Mouse (Mus musculus): Measurements from ENCODE around the gene Dph2. TPM values are rescaled to one million over a fixed set of nuclear protein-coding genes. Genes with fewer than 3 reads are reported as not detected.

Dph2 gene
- total RNA-seq (2023) = 1.4 and 2.5 TPM in 2 replicates

DNA sequence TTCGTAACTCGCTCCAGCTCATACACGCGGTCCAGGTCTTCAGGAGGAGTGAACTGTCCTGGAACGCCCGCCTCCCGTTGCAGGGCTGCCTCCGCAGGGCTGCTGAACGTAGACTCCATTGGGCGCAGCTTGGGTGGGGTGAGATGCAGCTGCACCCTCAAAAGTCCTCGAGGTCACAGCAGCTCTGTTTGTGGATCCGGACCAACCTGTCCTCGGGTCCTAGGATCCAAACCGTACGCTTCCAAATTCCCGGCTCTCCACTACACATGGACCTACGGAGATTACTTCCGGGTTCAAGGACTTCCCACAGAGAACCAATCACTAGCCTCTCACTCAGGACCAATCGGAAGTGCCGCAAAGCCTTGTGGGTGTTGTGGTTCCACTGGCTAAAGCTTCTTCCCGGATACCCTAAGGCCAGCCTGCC, at the start of gene Dph2:
Gene Dph2 (minus strand): TSS at position 295 of the 424 bp plus-strand sequence.

GRCm38 (mm10) chr4:117929391-117929881, 37.6 kb upstream of the Dph2 start, which contains the start of gene Artn:
TSS of gene Artn (minus strand) at chr4:117929763.

DNA sequence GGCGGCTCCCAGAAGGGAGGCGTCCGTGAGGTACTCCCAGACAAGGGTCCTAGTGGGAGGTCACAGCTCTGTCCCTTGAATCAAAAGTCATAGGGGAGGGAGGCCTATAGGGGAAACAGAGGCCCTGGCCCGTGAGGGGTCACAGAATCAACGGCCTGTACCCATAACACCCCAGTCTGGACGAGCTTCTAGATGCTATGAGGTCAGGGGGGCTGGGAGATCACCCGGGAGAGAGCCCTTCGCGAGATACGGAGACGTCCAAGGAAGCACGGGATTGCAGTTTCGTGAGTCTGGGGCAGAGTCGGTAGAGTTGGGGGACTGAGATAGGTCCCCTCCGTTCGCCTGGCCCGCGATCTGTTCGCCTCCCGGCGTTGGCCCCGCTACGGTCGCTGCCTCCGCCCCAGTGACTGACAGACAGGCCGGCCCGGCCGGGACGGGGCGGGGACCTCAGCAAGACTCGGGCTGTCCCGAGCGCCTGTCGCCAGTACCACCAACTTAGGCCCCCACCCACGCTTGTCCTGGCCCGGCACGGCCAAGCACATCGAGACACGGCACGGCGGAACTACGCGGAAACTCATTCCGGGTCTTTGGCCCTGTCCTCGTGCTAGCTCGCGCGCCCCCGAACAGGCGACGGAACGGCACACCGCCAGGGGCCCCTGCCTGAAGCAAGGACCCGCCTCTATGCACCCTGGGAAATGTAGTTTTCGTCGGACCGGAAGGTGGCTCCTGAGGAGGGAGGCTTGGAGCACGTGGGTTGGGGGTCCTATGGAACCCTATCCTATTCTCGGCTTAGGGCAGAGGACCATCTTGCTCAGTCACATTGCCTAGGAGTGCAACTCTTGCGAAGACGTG, 23.0 kb upstream of the Dph2 start, which contains the start of gene Ipo13:
Gene Ipo13 (minus strand): TSS at position 409 of the 852 bp plus-strand sequence.

DNA sequence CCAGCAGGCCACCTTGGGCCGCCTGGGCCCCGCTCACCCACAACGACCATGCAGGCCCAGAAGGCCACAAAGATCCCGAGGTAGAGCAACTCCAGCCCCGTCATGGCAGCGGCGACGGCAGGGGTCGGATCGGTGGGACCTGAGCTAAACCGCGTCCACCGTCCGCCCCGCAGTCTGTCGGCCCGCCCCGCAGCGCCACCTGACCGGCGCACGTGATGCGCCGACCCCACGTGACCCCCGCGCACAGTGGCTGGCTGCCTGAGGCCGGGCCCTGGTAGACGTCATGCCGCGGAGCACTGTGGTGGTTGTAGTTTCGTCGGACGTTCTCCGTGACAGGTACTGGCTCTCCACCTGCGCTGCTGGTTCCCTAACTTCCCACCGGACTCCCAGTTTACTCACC, 4.7 kb downstream of the Dph2 start, which contains the start of gene Atp6v0b:
Gene Atp6v0b (minus strand): TSS at position 201 of the 400 bp plus-strand sequence.

DNA sequence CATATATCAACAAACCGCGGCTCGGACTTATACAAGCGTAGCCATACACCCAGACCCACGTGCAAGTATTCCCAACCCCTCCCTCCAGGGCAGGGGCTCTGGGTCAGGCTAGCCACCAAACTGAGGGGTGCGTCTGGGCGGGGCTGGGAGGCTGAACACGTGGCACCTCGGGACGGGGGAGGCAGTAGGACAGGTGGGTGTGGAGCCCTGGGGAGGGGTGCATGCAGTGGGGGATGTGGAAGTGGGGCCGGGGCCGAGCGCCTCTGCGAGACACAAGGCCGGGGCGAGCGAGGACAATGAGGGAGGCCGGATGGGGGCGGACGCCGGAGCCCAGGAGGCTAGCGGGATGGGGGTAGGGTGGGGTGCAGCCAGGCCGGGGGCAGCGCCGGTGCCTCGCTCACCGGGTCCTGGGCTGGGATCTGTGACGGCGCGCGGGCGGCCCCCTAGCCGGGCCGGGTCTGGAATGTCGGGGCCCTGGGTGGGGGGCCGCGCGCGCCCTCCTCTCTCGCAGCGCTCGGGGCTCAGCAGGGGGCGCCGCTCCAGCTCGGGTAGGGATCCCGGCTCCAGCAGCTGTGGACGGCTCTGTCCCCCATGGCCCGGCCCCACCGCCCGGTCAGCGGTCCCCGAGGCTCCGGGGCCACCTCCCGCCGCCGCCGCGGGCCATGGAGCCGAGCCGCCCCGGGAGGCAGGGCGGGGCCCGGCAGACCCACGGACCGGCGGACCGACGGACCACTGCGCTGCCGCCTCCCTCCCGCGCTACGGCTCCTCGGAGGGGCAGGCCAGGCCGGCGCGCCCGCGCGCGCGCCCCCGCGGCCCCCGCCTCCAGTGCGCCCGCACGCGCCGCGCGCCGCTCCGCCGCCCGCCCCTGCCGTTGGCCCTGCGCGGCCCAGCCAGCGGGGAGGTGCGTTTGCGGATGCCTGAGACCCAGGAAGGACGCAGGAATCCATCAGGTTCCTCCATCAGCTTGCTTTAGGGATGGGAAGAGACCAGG, 8.8 kb downstream of the Dph2 start, which contains the start of gene B4galt2:
Gene B4galt2 (minus strand): TSS at position 787 of the 991 bp plus-strand sequence.

DNA sequence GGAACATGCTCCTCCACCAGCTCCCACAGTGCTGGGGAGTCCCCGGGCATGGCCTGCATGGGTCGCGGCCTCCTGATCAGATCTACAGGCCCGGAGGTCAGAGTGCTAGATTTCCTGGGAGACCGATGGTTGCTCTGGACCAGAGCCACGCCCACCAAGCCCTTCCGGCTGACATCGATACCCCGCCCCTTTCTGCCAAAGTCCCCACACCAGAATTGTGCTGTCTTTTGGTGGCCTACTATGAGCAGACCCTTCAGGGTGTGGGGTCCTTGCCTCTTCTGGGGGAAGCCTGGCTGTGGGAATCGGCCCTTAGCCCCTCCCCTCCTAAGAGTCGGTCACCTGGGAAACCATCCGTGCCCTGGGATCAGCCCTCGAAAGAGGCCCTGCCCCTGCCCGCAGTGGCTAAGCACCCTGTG, 19.4 kb downstream of the Dph2 start, which contains the start of gene Ccdc24:
Gene Ccdc24 (minus strand): TSS at position 87 of the 416 bp plus-strand sequence.

Other genes starting within 250 kb of the Dph2 start
- 14.9 and 15.7 TPM in 2 replicates for gene Dmap1, start 209.8 kb downstream of the Dph2 start, total RNA-seq (2023)
- gene Gm12845, start 167.6 kb downstream of the Dph2 start, total RNA-seq (2023) = not detected in 2 replicates
- not detected in 2 replicates for gene Klf17, start 126.4 kb downstream of the Dph2 start, total RNA-seq (2023)
- 1.1 and 1.2 TPM in 2 replicates for gene Slc6a9, start 57.5 kb downstream of the Dph2 start, total RNA-seq (2023)
- gene Ccdc24, start 19.5 kb downstream of the Dph2 start, total RNA-seq (2023) = not detected in 2 replicates
- gene B4galt2, start 8.5 kb downstream of the Dph2 start, total RNA-seq (2023) = 0.18 and 0.38 TPM in 2 replicates
- gene Atp6v0b, start 4.7 kb downstream of the Dph2 start, total RNA-seq (2023) = 385 and 476 TPM in 2 replicates
- 21.3 and 32.9 TPM in 2 replicates for gene Ipo13, start 23.0 kb upstream of the Dph2 start, total RNA-seq (2023)
- not detected in 2 replicates for gene Artn, start 37.7 kb upstream of the Dph2 start, total RNA-seq (2023)
- 6.4 and 6.8 TPM in 2 replicates for gene St3gal3, start 242.9 kb upstream of the Dph2 start, total RNA-seq (2023)